Mouse (Mus musculus): ENCODE measurements at regions not wholly inside any gene's neighbourhood (a gene's known extent, or its start where the extent isn't known, plus 50 kb on each side); places are given as distances from the start of the nearest gene placed in this dataset.
"Not testable (repeated sequence)": the region's sequence is repeated elsewhere in the genome, so short reads cannot be mapped to it uniquely, and the experiment has no call there.

DNA sequence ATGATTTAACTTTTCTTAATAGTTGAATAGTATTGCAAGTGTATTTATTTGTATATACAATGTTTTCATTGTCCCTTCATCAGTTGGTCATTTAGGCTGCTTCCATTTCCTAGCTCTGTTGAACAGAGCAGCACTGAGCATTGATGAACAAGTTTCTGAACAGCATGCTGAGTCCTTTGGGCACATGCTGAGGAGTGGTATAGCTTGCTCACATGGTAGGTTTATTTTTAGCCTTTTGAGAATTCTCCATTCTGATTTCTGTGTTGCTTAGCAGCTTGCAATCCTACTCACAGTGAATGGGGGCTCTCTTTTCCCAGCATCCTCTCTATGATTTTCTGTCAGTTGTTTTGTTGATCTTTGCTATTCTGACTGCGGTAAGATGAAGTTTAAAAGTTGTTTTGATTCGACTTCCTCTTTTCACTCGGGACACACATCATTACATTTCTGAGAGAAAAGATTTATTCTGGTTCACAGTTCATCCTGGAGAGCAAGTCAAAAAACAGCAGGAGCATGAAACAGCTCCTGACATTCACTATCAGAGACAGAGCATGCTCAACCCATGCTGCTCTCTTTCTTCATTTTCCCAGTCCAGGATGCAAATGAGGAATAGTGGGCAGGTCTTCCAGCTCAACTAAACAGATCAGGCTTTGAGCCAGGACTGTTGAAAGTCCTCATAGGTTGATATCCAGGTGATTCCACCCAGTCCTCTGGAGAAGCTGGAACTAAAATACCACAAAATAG lies 413.1 kb downstream of the Gm37988 start:
- Histone ChIP-seq H3K4me2 (no peak overlapping the region), H3K4me1 (no peaks in the 10 kb centered on the region), H3K9me3 (no peaks in the 10 kb centered on the region), H3K36me3 (replicated peaks) (no peaks in the 10 kb centered on the region), H3K4me3 (replicated peaks) (no peak overlapping the region), H3K9ac (no peak overlapping the region), H3K27ac (no peak overlapping the region), H3K27me3 (no peaks in the 10 kb centered on the region)
- ATAC-seq (ENCODE audit: low FRiP score), result no peak
- 75% methylated on average over 3 of the region's 3 CpGs for WGBS

DNA sequence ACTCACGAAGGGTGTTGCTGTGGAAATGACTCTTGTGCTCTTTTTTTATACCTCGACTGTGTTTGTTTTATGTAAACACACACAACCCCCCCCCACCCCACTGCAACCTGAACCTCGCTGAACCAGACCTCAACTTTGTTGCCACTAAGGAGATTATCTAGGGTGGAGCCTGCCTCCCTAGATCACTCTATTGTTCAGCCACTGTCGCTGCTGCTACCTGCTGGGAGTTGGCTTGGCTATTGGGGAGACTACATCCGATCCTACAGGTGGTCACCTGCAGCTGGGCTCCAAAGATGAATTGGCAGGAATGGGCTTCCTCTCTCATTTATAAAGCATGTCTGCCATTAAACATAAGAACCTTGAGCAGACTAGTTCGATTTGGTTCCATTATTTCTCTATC lies 420.2 kb downstream of the Gm37988 start:
- H3K9me3 ChIP-seq, result no peaks in the 10 kb centered on the region
- ATAC-seq (ENCODE audit: low FRiP score), result no peak
- H3K27me3 ChIP-seq, result no peaks in the 10 kb centered on the region
- no peak overlapping the region for H3K27ac ChIP-seq
- H3K4me2 ChIP-seq, result no peak overlapping the region
- 9% methylated on average over 6 of the region's 6 CpGs for WGBS
- peaks cover 9% of the 10 kb centered on the region for H3K4me1 ChIP-seq
- H3K9ac ChIP-seq, result no peak overlapping the region
- H3K36me3 ChIP-seq (replicated peaks), result no peaks in the 10 kb centered on the region
- H3K4me3 ChIP-seq (replicated peaks), result no peak overlapping the region

DNA sequence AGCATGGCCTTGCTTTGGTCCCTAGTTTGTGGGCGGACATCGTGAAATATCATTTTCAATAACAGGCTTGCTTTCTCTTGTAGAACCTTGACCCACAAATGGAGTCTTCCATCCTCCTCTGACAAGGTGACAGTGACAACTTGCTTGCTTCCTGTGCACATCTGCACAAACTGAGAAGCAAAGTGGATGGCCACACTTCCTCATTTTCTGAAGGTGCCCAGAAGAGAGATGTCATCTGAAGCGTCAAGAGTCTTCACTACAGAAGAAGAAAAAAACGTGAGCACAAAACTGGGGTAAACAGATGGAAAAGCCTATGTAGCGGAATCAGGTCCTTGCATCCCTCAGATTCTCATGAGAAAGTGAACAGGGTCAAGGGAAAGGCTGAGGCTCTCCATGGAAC lies 423.5 kb downstream of the Gm37988 start:
- ATAC-seq (ENCODE audit: low FRiP score), result no peak
- Histone ChIP-seq H3K9me3 (no peaks in the 10 kb centered on the region), H3K4me1 (peaks cover 12% of the 10 kb centered on the region), H3K36me3 (replicated peaks) (no peaks in the 10 kb centered on the region), H3K4me2 (no peak overlapping the region), H3K4me3 (replicated peaks) (no peak overlapping the region), H3K27ac (no peak overlapping the region), H3K9ac (no peak overlapping the region), H3K27me3 (no peaks in the 10 kb centered on the region)
- 90% methylated on average over 5 of the region's 5 CpGs for WGBS

DNA sequence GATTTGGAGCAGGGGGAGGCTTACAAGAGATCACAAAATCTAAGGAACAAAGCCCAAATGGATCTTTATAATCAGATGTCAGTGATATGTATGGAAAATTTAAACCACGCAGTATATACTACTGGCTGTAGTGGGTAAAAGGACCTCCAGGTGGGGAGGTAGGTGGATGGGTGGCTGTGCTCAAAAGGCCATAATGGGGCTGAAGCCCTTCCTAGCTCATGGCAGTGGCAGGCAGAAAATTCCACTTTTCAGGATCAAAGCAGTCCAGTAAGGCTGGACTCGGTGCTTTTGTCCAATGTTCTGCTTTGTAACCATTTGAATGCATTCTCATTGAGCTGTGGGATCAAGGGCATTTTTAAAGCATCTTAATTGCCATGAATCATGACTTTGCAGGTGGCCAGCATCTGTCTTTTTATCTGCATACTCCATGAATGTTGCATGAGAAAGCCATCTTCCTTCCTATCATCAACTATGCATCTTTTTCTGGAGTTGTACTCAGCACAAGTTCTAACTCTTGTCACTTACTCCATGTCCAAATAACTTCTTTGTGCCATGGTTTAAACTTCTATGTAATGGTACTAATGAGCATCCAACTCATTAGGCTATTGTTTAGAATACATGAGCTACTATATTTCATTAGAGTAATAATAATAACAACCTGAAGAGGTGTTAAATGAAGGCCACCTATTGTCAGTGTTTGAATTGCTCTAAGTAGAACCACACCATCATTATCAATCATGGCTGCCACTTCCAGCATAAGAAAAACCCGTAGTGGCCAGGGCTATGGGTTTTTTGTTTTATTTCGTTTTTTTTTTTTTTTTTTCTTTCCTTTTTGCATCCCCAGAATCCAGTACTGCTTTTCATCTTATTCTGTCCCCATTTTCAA lies 424.5 kb downstream of the Gm37988 start:
- no peak overlapping the region for H3K4me2 ChIP-seq
- no peaks in the 10 kb centered on the region for H3K9me3 ChIP-seq
- no peak overlapping the region for H3K4me3 ChIP-seq (replicated peaks)
- no peaks in the 10 kb centered on the region for H3K36me3 ChIP-seq (replicated peaks)
- H3K4me1 ChIP-seq, result peaks cover 12% of the 10 kb centered on the region
- no peaks in the 10 kb centered on the region for H3K27me3 ChIP-seq
- 27% methylated on average over 4 of the region's 4 CpGs for WGBS
- peak; percentile 10; the same call in 1 of the 2 replicates for ATAC-seq (ENCODE audit: low FRiP score)
- H3K9ac ChIP-seq, result no peak overlapping the region
- no peak overlapping the region for H3K27ac ChIP-seq

DNA sequence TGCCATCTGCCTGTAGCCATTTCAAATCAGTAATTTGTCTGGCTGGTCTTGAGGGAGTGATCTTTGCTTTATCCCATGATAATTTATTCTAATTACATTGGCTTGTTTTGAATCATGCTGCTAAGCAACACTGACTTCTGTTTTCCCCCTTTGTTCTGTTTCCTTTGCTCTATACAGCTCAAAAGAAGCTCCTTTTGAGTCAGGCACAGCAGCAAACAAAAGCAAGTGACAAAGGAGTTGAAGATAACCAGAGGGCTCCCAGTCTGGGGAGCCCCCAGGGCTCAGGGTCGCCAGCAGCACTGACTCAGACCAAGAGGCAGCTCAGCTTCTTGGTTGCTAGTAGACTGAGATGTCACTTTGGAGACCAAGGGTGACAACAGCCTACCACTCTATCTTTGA lies 425.2 kb downstream of the Gm37988 start:
- Histone ChIP-seq H3K4me1 (peaks cover 12% of the 10 kb centered on the region), H3K9me3 (no peaks in the 10 kb centered on the region), H3K9ac (no peak overlapping the region), H3K27me3 (no peaks in the 10 kb centered on the region), H3K27ac (no peak overlapping the region), H3K4me3 (replicated peaks) (no peak overlapping the region), H3K4me2 (no peak overlapping the region), H3K36me3 (replicated peaks) (no peaks in the 10 kb centered on the region)
- ATAC-seq (ENCODE audit: low FRiP score), result peak; percentile 85
- WGBS, result 0% methylated on average over 1 of the region's 1 CpGs

DNA sequence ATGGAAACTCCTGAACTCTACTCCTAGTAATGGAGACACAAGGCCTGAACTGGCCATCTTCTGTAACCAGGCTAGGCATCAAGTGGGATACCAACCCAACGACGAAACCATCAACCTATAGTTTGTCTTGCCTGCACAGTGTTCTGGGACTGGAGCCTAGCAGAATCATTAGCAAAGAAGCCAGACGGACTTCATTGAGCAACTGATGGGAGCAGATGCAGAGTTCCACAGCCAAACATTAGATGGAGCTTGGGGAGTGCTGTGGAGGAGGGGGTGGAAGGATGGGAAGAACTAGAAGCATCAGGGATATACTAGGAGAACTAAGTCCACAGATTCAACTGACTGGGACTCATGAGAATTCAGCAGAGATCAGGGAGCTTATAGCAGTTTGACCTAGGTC lies 435.5 kb downstream of the Gm37988 start:
- Histone ChIP-seq H3K4me2 (no peak overlapping the region), H3K27ac (no peak overlapping the region), H3K27me3 (no peaks in the 10 kb centered on the region), H3K9ac (no peak overlapping the region), H3K4me1 (no peaks in the 10 kb centered on the region), H3K9me3 (no peaks in the 10 kb centered on the region), H3K36me3 (replicated peaks) (no peaks in the 10 kb centered on the region), H3K4me3 (replicated peaks) (no peak overlapping the region)
- WGBS, result 84% methylated on average over 3 of the region's 3 CpGs
- ATAC-seq (ENCODE audit: low FRiP score), result no peak

DNA sequence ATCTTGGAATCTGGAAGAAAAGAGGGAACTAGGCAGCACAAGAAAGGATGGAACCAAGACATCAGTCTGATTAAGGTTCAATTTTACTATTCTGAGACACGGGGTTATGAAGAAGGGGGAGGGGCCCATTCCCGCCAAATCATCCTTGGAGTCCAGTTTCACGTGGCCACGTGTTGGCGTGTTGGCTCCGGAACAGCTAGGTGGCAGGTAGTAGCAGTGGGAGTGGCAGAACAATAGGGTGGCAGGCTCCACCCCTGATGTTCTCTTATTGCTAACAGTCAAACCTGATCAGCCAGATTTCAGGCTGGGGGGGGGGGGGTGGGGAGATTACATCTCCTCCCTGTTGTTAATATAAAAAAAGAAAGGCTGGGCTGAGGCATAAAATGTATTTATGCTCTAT lies 453.2 kb downstream of the Gm37988 start:
- not testable (repeated sequence) for H3K9me3 ChIP-seq; H3K4me1 ChIP-seq; H3K27me3 ChIP-seq; H3K4me2 ChIP-seq; H3K4me3 ChIP-seq (replicated peaks); H3K36me3 ChIP-seq (replicated peaks); H3K9ac ChIP-seq; ATAC-seq (ENCODE audit: low FRiP score); H3K27ac ChIP-seq
- WGBS, result 45% methylated on average over 6 of the region's 6 CpGs

DNA sequence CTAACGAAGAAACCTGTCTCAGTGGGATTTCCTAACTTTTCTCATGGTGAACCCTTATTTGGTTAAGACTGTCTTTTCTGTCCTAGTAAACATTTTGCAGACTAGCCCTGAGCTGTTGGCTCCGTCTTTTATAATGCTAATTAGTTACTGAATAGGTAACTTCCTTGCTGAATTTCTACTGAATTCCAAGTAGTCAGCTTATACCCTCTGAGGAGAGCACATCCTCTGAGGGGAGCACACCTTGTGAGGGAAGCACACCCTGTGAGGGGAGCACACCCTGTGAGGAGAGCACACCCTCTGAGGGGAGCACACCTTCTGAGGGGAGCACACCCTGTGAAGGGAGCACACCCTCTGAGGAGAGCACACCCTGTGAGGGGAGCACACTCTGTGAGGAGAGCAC lies 453.6 kb downstream of the Gm37988 start:
- H3K4me3 ChIP-seq (replicated peaks); ATAC-seq (ENCODE audit: low FRiP score); H3K36me3 ChIP-seq (replicated peaks); H3K27ac ChIP-seq; H3K4me1 ChIP-seq; H3K9ac ChIP-seq; H3K27me3 ChIP-seq; H3K4me2 ChIP-seq; H3K9me3 ChIP-seq: not testable (repeated sequence)
- WGBS, result 20% methylated on average over 2 of the region's 2 CpGs

DNA sequence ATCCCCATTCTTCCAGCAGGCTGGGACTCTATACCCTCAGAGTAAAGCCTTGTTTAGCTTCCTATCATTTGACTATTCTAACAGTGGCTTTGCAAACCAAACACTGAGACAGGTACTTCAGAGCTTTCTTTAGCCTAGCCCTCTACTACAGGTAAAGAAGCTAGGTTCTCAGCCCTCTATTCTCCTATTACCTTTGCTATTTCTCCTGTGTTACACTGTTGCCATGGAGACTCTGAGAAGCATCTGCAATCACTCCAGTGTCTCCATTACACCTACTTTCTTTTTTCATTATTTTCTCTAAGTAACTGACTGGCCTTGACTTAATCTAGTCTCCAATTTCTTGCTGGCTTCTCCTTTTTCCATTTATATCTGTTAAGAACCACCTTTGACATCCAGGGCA lies 466.2 kb downstream of the Gm37988 start:
- Histone ChIP-seq H3K4me3 (replicated peaks) (no peak overlapping the region), H3K27ac (no peak overlapping the region), H3K9me3 (no peaks in the 10 kb centered on the region), H3K4me2 (no peak overlapping the region), H3K9ac (no peak overlapping the region), H3K27me3 (no peaks in the 10 kb centered on the region), H3K36me3 (replicated peaks) (no peaks in the 10 kb centered on the region), H3K4me1 (no peaks in the 10 kb centered on the region)
- no peak for ATAC-seq (ENCODE audit: low FRiP score)

DNA sequence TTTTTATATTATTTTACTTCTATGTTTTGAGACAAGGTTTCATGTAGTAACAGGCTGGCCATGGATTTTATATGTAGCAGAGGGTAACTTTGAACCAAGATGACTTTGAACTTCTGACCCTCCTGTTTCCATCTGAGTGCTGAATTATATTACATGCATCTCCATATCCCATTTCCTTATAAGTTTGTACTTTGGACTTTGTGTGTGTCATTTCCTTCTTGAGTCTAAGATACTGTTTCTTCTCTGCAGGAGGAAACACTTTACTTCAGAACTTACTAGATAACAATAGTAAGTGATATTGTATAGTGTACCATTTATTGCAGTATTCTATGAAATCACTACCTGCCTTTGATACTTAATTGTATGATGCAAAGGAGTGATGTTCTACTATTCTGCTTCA lies 486.9 kb downstream of the Gm37988 start:
- Histone ChIP-seq H3K4me2 (no peak overlapping the region), H3K4me3 (replicated peaks) (no peak overlapping the region), H3K9me3 (no peaks in the 10 kb centered on the region), H3K27me3 (no peaks in the 10 kb centered on the region), H3K9ac (no peak overlapping the region), H3K27ac (no peak overlapping the region), H3K36me3 (replicated peaks) (no peaks in the 10 kb centered on the region), H3K4me1 (no peaks in the 10 kb centered on the region)
- ATAC-seq (ENCODE audit: low FRiP score), result no peak

DNA sequence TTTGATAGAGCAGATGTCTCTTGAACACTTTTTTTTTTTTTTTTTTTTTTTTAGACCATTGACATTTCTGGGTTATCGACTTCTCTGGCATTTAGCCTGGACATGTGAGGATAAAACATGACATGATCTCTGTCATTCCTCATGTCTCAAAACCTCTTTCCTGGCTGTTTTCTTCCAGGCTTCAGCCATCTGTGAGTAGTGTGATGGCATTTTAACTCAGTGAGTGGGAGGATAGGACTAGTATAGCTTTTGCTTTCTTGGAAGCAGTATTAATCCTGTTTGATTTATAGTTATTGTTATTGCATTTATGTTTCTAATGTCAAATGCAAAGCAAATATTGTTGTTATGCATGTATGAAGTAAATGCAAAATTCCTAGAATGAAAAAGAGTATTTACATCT lies 489.9 kb downstream of the Gm37988 start:
- Histone ChIP-seq H3K4me3 (replicated peaks) (no peak overlapping the region), H3K36me3 (replicated peaks) (no peaks in the 10 kb centered on the region), H3K4me1 (no peaks in the 10 kb centered on the region), H3K27me3 (no peaks in the 10 kb centered on the region), H3K4me2 (no peak overlapping the region), H3K9me3 (no peaks in the 10 kb centered on the region), H3K9ac (no peak overlapping the region), H3K27ac (no peak overlapping the region)
- 75% methylated on average over 1 of the region's 1 CpGs for WGBS
- no peak for ATAC-seq (ENCODE audit: low FRiP score)

DNA sequence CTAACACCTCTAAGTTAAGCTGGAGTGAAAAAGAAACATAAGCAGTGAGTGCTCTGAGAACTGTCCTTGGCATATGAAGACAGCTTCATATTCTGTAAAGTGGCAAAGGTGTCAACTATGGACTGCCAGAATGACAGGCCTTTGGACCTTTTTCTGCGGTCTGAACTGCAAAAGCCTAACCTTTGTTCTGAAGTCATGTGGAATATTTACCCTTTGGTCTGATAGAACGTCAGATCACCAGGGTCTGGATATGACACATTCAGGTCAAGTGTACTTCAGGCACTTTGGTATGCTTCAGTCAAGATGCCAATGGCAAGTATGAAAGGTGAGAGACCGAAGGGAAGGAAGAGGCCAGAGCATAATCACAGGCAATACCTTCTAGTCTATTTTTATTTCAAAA lies 504.0 kb downstream of the Gm37988 start:
- Histone ChIP-seq H3K27ac (no peak overlapping the region), H3K4me3 (replicated peaks) (no peak overlapping the region), H3K4me1 (no peaks in the 10 kb centered on the region), H3K9me3 (no peaks in the 10 kb centered on the region), H3K4me2 (no peak overlapping the region), H3K36me3 (replicated peaks) (no peaks in the 10 kb centered on the region), H3K9ac (no peak overlapping the region), H3K27me3 (no peaks in the 10 kb centered on the region)
- whole genome bisulfite sequencing, result 89% methylated on average over 3 of the region's 3 CpGs
- no peak for ATAC-seq (ENCODE audit: low FRiP score)

DNA sequence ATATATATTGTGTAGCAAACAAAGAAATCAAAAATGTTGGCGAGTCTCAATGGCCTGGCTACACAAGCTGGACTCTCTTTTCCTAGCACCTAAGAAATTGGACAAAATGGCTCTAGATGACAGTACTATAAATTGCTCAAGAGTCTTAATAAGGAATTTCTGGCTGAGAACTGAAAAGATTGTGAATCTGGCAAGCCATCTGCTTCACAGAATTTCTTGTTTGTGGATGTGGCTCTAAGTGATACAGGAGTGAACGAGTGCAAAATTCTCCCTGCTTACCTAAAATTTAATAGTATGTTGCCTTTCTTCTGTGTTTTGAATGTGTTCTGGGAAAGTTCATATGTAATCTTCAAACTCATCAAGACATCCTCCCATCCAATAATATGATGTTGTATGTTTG lies 508.1 kb downstream of the Gm37988 start:
- H3K36me3 ChIP-seq (replicated peaks), result no peaks in the 10 kb centered on the region
- H3K4me2 ChIP-seq, result no peak overlapping the region
- no peak for ATAC-seq (ENCODE audit: low FRiP score)
- no peaks in the 10 kb centered on the region for H3K9me3 ChIP-seq
- no peak overlapping the region for H3K4me3 ChIP-seq (replicated peaks)
- 82% methylated on average over 2 of the region's 2 CpGs for WGBS
- no peak overlapping the region for H3K9ac ChIP-seq
- no peaks in the 10 kb centered on the region for H3K27me3 ChIP-seq
- no peaks in the 10 kb centered on the region for H3K4me1 ChIP-seq
- H3K27ac ChIP-seq, result no peak overlapping the region

Data from forebrain, embryonic 12.5 days (tissue).